Mouse (Mus musculus) neural tube, embryonic 15.5 days (tissue): Measurements from ENCODE around the gene Aspscr1. TPM values are rescaled to one million over a fixed set of nuclear protein-coding genes. Genes with fewer than 3 reads are reported as not detected.
A peak's percentile ranks its signal among the peaks of the same experiment; 100 is the strongest.

Experiments
- ATAC-seq: fragments of 200-750 bp; cut with Nextera tagmentation; 2 replicates; pipeline ENCODE4 v1.8.0; 2017; ENCODE audit warnings: mild to moderate bottlenecking, moderate TSS enrichment, moderate library complexity; ENCODE audit not compliant: low FRiP score
- H3K27ac ChIP-seq: fragments of 300-500 bp; sonication (generic); replicated peaks from 2 replicates; pipeline ENCODE4 v1.5.1; 2015; ENCODE audit warnings: mild to moderate bottlenecking, inconsistent platforms
- H3K27me3 ChIP-seq: fragments of 300-500 bp; sonication (generic); replicated peaks from 2 replicates; pipeline ENCODE4 v1.6.1; 2015; ENCODE audit warnings: inconsistent platforms
- H3K36me3 ChIP-seq: fragments of 300-500 bp; sonication (generic); 2 replicates; pipeline ENCODE4 v1.6.1; 2015; ENCODE audit warnings: inconsistent platforms
- H3K4me1 ChIP-seq: fragments of 300-500 bp; sonication (generic); 2 replicates; pipeline ENCODE4 v1.6.1; 2015; ENCODE audit warnings: inconsistent platforms
- H3K4me2 ChIP-seq: fragments of 300-500 bp; sonication (generic); 2 replicates; pipeline ENCODE4 v1.6.1; 2015; ENCODE audit warnings: inconsistent platforms, mild to moderate bottlenecking, moderate library complexity
- H3K4me3 ChIP-seq: fragments of 300-500 bp; sonication (generic); replicated peaks from 2 replicates; pipeline ENCODE4 v1.5.1; 2015; ENCODE audit warnings: mild to moderate bottlenecking, inconsistent platforms
- H3K9ac ChIP-seq: fragments of 300-500 bp; sonication (generic); replicated peaks from 2 replicates; pipeline ENCODE4 v1.6.1; 2015; ENCODE audit warnings: mild to moderate bottlenecking, inconsistent platforms
- H3K9me3 ChIP-seq: fragments of 300-500 bp; sonication (generic); replicated peaks from 2 replicates; pipeline ENCODE4 v1.6.1; 2016; ENCODE audit warnings: inconsistent platforms
- WGBS: fragments of 180-500 bp; shearing (Covaris S2); methylation state at CpG from one replicate; pipeline ENCODE4 v1.1.7; 2015; ENCODE audit warnings: mixed read lengths; 5-methylcytosine and 5-hydroxymethylcytosine counted together
- polyA plus RNA-seq: library from polyadenylated mRNA; unstranded; fragments of >200 nt; fragmentation: Nextera tagmentation; extraction: Ambion mirVana; gene quantifications from 2 replicates; pipeline ENCODE4 v1.2.1, GENCODE M21; 2015

The Aspscr1 gene
- polyA plus RNA-seq, 1 experiment from 2014 or later, result 148 TPM

DNA sequence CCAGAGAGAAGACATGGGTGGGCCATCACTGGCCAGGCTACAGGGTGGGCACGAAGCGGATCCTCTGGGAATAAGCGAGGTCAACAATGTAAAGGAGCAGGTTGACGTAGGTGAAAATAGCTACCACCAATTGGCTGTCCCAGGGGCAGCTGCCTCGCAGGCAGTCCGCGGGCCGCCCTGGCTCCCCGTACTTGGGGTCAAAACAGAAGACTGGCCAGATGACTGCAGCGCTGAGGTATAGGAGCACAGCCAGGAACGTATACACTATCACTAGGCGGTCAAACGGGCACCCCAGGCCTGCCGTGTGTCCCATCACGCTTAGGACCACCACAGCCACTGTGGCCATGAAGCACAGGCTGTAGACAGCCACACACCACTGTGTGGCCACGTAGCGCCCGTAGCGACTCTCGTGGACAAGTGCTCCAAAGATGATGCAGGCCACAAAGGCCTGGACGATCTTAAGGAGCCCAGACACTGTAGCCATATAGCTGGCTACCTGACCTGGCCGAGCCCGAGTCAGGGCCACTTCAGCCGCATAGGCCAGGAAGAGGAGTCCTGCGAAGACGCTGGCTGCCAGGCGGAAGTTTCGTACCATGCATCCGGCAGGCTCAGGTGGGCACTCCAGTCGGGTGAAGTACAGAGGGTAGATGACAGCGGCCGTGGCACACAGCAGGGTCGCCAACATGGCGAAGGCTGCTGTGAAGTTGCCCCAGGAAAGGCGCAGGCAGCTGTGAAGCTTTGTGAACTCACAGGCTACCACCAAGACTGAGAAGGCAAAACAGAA, 25.5 kb upstream of the Aspscr1 start:
- no peak overlapping the region for H3K9ac ChIP-seq
- peak overlapping the region; percentile 59 for H3K4me2 ChIP-seq
- no peaks in the 10 kb centered on the region for H3K27me3 ChIP-seq
- H3K27ac ChIP-seq, result no peak overlapping the region
- H3K36me3 ChIP-seq, result no peaks in the 10 kb centered on the region
- no peak overlapping the region for H3K4me3 ChIP-seq
- peaks cover 23% of the 10 kb centered on the region for H3K4me1 ChIP-seq
- no peak for ATAC-seq
- WGBS, result 84% methylated on average over 35 of the region's 35 CpGs
- no peaks in the 10 kb centered on the region for H3K9me3 ChIP-seq

DNA sequence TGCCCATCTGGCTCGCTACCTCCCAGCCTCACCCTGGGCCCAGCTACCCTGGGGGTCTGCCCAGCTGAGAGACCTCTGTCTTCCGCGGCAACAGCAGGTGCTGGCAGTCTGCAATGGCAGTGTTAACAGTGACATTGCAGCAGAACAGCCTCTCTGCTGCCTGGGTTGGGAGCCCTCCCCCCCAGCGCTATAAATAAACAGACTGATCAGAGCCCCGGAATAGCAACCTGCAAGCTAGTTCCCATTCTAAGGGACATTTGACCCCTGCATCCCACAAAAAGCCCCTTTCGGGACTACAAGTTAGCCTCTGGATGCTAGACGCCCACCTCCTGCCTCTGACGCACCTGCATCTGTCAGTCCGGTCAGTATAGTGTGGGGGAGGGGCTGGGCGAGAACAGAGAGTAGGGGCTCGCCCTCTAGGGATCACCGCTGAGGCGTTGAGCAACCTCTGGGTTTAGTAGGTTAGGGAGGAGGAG, 24.7 kb upstream of the Aspscr1 start, which contains the start of gene Myadml2:
Gene Myadml2 (minus strand): TSS at position 158 of the 476 bp plus-strand sequence.
- H3K4me3 ChIP-seq, result peak within 1 kb of the TSS; percentile 29
- 0 out of 2 replicates have a peak within 1 kb of the TSS, but pooled peaks have one; percentile 33 for H3K27ac ChIP-seq
- H3K36me3 ChIP-seq, result no peaks in the 10 kb centered on the region
- ATAC-seq, result no peak
- H3K4me1 ChIP-seq, result peaks cover 15% of the 10 kb centered on the region
- no peaks in the 10 kb centered on the region for H3K9me3 ChIP-seq
- 4% methylated on average over 13 of the region's 13 CpGs for WGBS
- H3K4me2 ChIP-seq, result peak within 1 kb of the TSS; percentile 59
- peak within 1 kb of the TSS; percentile 32; the same call in 1 of the 2 replicates for H3K9ac ChIP-seq
- no peaks in the 10 kb centered on the region for H3K27me3 ChIP-seq

- 77% methylated on average over 3 of the region's 3 CpGs for WGBS
- H3K9ac ChIP-seq, result no peak overlapping the region
- no peak overlapping the region for H3K4me3 ChIP-seq
- no peaks in the 10 kb centered on the region for H3K36me3 ChIP-seq
- H3K27me3 ChIP-seq, result peaks cover 7% of the 10 kb centered on the region; the same call in 1 of the 2 replicates
- H3K9me3 ChIP-seq, result no peaks in the 10 kb centered on the region
- peaks cover 8% of the 10 kb centered on the region for H3K4me1 ChIP-seq
- ATAC-seq, result no peak
- no peak overlapping the region for H3K27ac ChIP-seq
- H3K4me2 ChIP-seq, result no peak overlapping the region
Observed at GRCm38 (mm10) chr11:120651872-120652271, 20.9 kb upstream of the Aspscr1 start.

GRCm38 (mm10) chr11:120654741-120655140, 18.0 kb upstream of the Aspscr1 start:
- Histone ChIP-seq H3K9ac (no peak overlapping the region), H3K27me3 (peaks cover 36% of the 10 kb centered on the region), H3K4me3 (no peak overlapping the region), H3K4me1 (peaks cover 6% of the 10 kb centered on the region), H3K36me3 (no peaks in the 10 kb centered on the region), H3K4me2 (no peak overlapping the region), H3K9me3 (no peaks in the 10 kb centered on the region), H3K27ac (no peak overlapping the region)
- 78% methylated on average over 3 of the region's 3 CpGs for WGBS
- no peak for ATAC-seq

- ATAC-seq, result no peak
- no peak overlapping the region for H3K4me3 ChIP-seq
Observed at GRCm38 (mm10) chr11:120657301-120657700, 15.5 kb upstream of the Aspscr1 start.

GRCm38 (mm10) chr11:120658876-120659410, 13.8 kb upstream of the Aspscr1 start:
- no peaks in the 10 kb centered on the region for H3K9me3 ChIP-seq
- no peak overlapping the region for H3K27ac ChIP-seq
- H3K4me3 ChIP-seq, result peak overlapping the region; percentile 38; the same call in 1 of the 2 replicates
- H3K9ac ChIP-seq, result no peak overlapping the region
- no peak for ATAC-seq
- H3K4me1 ChIP-seq, result peaks cover 23% of the 10 kb centered on the region
- H3K36me3 ChIP-seq, result no peaks in the 10 kb centered on the region
- H3K27me3 ChIP-seq, result peaks cover 77% of the 10 kb centered on the region
- 3% methylated on average over 24 of the region's 24 CpGs for WGBS
- H3K4me2 ChIP-seq, result peak overlapping the region; percentile 64

More at GRCm38 (mm10) chr11:120657301-120657700, 15.5 kb upstream of the Aspscr1 start:
- no peaks in the 10 kb centered on the region for H3K36me3 ChIP-seq
- H3K4me2 ChIP-seq, result no peak overlapping the region
- no peak overlapping the region for H3K9ac ChIP-seq
- no peak overlapping the region for H3K27ac ChIP-seq
- peaks cover 23% of the 10 kb centered on the region for H3K4me1 ChIP-seq
- 91% methylated on average over 4 of the region's 4 CpGs for WGBS
- peaks cover 62% of the 10 kb centered on the region for H3K27me3 ChIP-seq
- no peaks in the 10 kb centered on the region for H3K9me3 ChIP-seq

- H3K36me3 ChIP-seq, result no peaks in the 10 kb centered on the region
- ATAC-seq, result no peak
- H3K27ac ChIP-seq, result no peak overlapping the region
- no peaks in the 10 kb centered on the region for H3K9me3 ChIP-seq
- peaks cover 77% of the 10 kb centered on the region for H3K27me3 ChIP-seq
- peak overlapping the region; percentile 64 for H3K4me2 ChIP-seq
- WGBS, result under 1% methylated on average over 48 of the region's 50 CpGs
- H3K9ac ChIP-seq, result 0 out of 2 replicates have a peak overlapping the region, but pooled peaks have one; percentile 15
- peak overlapping the region; percentile 38 for H3K4me3 ChIP-seq
- H3K4me1 ChIP-seq, result peaks cover 23% of the 10 kb centered on the region
Observed at GRCm38 (mm10) chr11:120659509-120660300, 13.1 kb upstream of the Aspscr1 start.

DNA sequence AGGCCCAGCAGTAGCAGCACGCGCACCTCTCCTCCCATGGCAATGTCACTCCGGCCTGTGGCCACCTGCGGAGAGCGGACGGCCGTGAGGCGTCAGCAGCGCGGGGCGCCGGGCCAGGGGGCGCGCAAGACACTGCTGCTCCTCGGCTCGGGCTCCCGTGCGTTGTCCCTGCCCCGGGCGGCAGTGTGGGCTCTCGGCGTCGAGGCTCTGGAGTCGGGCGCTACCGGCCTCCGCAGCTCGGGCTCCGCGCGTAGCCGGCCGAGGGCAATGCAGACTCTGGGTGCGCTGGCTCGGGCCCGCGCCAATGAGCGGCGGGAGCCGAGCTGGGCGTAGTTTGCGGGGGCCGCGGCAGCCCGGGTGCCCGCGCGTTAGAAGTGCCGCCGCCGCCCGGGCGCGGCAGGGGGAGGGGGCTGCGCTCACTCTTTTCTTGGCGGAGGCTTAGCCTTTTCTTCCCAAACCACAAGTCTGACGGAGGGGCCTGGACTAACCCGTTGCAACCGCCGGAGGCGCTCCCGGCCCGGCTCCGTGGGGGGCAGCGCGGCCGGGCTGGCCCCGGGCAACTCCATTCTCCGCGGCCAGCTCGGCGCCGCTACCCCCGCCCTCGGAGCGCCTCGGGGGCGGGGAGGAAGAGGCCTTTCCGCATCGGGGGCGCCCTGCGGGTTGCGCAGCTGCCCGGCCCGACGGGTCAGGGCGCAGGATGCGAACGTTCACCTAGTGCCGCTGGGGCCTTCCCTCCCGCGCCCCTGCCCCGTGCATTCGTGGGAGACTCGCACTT, 12.3 kb upstream of the Aspscr1 start:
- peak; percentile 24; the same call in 1 of the 2 replicates for ATAC-seq
- peaks cover 77% of the 10 kb centered on the region for H3K27me3 ChIP-seq

DNA sequence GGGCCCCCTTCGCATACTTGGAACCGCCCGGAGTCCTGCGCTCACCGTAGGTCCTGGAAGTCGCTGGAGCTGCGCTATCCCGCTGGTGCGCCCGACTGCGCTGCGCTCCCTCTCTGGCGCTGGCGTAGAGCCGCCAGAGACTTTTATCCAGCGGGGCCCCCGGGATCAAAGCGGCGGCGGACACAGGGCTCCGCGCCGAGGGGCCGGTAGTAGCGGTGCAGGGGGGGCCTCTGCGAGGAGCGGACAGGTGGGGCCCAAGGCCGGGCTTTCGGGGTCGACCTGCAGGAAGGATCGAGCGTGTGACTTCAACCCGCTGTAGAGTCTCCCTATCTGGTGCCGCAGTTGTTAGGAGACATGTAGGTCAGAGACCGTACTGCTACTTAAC, 11.7 kb upstream of the Aspscr1 start, which contains the start of gene Notum:
Gene Notum (minus strand): TSS at position 100 of the 385 bp plus-strand sequence.
- no peaks in the 10 kb centered on the region for H3K36me3 ChIP-seq
- H3K4me3 ChIP-seq, result peak within 1 kb of the TSS; percentile 38
- peaks cover 77% of the 10 kb centered on the region for H3K27me3 ChIP-seq
- H3K4me1 ChIP-seq, result peaks cover 23% of the 10 kb centered on the region
- peak within 1 kb of the TSS; percentile 64 for H3K4me2 ChIP-seq
- H3K9me3 ChIP-seq, result no peaks in the 10 kb centered on the region
- no peak for ATAC-seq
- 0 out of 2 replicates have a peak within 1 kb of the TSS, but pooled peaks have one; percentile 15 for H3K9ac ChIP-seq
- WGBS, result 1% methylated on average over 35 of the region's 35 CpGs
- no peak within 1 kb of the TSS for H3K27ac ChIP-seq

More for the DNA sequence above, 12.3 kb upstream of the Aspscr1 start:
- no peaks in the 10 kb centered on the region for H3K36me3 ChIP-seq
- H3K4me3 ChIP-seq, result peak overlapping the region; percentile 38
- no peaks in the 10 kb centered on the region for H3K9me3 ChIP-seq
- 0 out of 2 replicates have a peak overlapping the region, but pooled peaks have one; percentile 15 for H3K9ac ChIP-seq
- under 1% methylated on average over 66 of the region's 95 CpGs for WGBS
- H3K4me1 ChIP-seq, result peaks cover 23% of the 10 kb centered on the region
- peak overlapping the region; percentile 64 for H3K4me2 ChIP-seq
- H3K27ac ChIP-seq, result no peak overlapping the region

DNA sequence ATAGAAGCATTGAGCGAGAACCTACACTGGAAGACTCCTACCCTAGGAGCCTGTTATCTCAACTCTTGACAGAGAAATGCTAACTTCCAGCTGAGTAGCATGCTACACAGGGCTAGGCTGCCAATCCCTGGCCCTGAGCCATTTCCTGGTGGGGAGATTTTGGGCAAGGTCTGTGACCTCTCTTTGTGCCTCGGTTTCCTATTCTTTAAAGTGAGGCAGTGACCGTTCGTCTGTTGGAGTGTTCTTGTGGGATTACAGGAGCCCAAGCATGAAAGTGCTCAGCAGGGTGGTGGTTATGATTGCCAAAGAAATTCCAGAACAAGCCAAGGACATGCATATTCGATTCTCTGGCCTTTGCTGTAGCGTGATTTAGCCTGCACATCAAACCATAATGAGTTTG, 10.0 kb upstream of the Aspscr1 start:
- Histone ChIP-seq H3K4me1 (peaks cover 28% of the 10 kb centered on the region), H3K4me3 (no peak overlapping the region), H3K36me3 (no peaks in the 10 kb centered on the region), H3K9me3 (no peaks in the 10 kb centered on the region), H3K4me2 (no peak overlapping the region), H3K9ac (no peak overlapping the region), H3K27me3 (peaks cover 61% of the 10 kb centered on the region), H3K27ac (no peak overlapping the region)
- no peak for ATAC-seq
- WGBS, result 70% methylated on average over 6 of the region's 6 CpGs
